8 mouse cellular contexts compared by ENCODE assay signal in the genomic region with DNA sequence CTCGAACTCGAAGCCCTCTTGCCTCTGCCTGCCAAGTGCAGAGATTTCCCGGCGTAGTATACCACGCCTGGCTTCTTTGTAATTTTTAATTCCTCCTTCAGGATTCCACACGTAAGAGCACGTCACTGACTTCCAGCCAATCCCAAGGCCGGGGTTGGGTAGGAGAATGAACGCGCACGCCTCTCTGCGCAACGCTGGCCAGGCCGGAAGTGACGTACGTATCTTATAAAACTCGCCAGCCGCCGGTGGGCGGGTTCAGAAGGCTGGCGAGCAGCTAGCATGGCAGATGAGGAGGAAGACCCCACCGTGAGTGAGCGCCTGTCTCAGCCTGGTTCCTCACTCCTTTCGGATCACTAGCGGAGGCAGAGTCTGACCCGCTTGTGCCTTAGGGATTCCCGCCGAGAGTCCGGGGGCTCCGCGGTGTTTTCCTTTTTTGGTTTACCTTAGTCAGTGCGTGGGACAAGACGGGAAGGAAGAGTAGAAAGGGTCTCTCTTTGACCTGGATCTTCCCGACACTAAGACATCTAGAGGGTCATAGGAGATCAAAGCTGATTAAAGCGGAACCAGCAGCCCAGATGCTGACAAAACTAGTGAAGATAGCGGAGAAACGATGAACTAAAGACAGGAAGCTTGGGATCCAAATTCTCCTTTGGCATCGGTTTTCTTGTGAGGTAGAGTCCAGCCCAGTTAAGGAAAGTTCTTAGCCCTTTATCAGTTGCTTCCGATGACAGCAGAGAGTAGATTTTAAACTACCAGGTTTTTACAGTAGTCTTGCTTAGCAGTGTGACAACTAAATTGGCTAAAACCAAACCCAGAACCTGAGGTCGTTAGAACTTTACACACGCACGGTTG. TPM values are rescaled to one million over a fixed set of nuclear protein-coding genes. Genes with fewer than 3 reads are reported as not detected.
DNase-seq lines count a peak whose midpoint lies in the region; ATAC-seq lines count a peak whose summit lies in the region.

Gene Taf13 (plus strand): TSS at position 256 of the 852 bp plus-strand sequence.

- DNase-seq in adipocyte (ENCODE audit: low spot score): peak; percentile 97
- peak; percentile 98 for DNase-seq in embryo, embryonic 10 days (ENCODE audit: low spot score)
- DNase-seq in gastrocnemius, postnatal 10 days: peak; percentile 95
- peak; percentile 96 for DNase-seq in left cerebral cortex, postnatal 10 days (ENCODE audit: extremely low spot score in 1 of 2, low spot score in 2 of 2)
- peak; percentile 96 for DNase-seq in right cerebral cortex, postnatal 25 days
- DNase-seq in urinary bladder, postnatal 4 days (ENCODE audit: low spot score in 2 of 2): peak; percentile 95 to 97

- ATAC-seq in inflammation-experienced regulatory T-cells, adult 6 months: peak; percentile 98
- peak; percentile 98 for ATAC-seq in megakaryocyte-erythroid progenitor cell, adult 5-6 weeks (replicated peaks; ENCODE audit: low FRiP score, low TSS enrichment, poor library complexity, severe bottlenecking)

- intact Hi-C loops in left cerebral cortex, postnatal 10 days (cut with DNase I): no loop called here

RNA-seq across cellular contexts. Expression of gene Taf13, which starts in this region (rescaled TPM):
- total RNA-seq in gastrocnemius, postnatal 10 days (2021): 10 to 100 TPM; 19.4 to 22.6 TPM
- polyA plus RNA-seq in inflammation-experienced regulatory T-cells, adult 6 months (2017; shearing (Covaris generic)): 10 to 100 TPM; 17.3 to 27.6 (median 26.4) TPM
- 10 to 100 TPM; 25.2 to 26.6 TPM for total RNA-seq in left cerebral cortex, postnatal 10 days (2021)
- total RNA-seq in megakaryocyte-erythroid progenitor cell, adult 5-6 weeks (2014; fragmentation: Nextera tagmentation): 8.2 and 16.8 TPM in 2 replicates
- 9.3 and 16.8 TPM in 2 replicates for total RNA-seq in megakaryocyte-erythroid progenitor cell, adult 5-6 weeks (2017)

Comparison
In these comparisons a context has a peak if more than half of its experiments do, and no peak if none do; other contexts are left out.
1. Peak in every context shown above with its lines: DNase-seq and ATAC-seq.